Mouse (Mus musculus): Measurements from ENCODE around the gene BC029722.

DNA sequence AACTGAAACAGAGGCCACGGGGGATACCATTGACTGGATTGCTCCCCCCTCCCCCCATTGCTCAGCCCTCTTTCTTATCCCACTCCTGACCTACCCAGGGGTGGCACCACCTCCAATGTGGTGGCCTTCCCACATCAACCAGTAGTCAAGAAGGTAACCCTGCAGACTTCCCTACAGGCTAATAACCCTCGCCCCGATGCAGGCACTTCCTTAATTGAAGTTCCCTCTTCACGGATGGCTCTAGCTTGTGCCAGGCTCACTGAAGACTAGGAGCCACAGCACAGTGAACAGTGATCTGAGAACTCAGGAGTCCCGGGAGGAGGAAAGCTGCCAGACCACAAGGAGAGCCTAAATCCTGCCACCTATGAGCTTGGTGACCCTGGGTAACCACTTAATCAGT lies 32.3 kb downstream of the BC029722 start:
- no peak for TF ChIP-seq CTCF (IDR thresholded peaks at IDR 0.05; ENCODE audit: low read depth)
- no peak for TF ChIP-seq EP300 (IDR thresholded peaks at IDR 0.05; ENCODE audit: low read depth)

All from heart, postnatal 0 days (tissue).